Mouse (Mus musculus): Measurements from ENCODE around the gene 4930404N11Rik.

GRCm38 (mm10) chr10:81316338-81317060 is 49.1 kb downstream of the 4930404N11Rik start:
- TF ChIP-seq POLR2A (IDR thresholded peaks at IDR 0.05; ENCODE audit: low read depth, low read length) (no peak), CTCF (IDR thresholded peaks at IDR 0.05; ENCODE audit: extremely low read depth, insufficient read depth, insufficient read length, insufficient replicate concordance) (peak; percentile 38; the same call in 1 of the 2 replicates)

Data from spleen, adult 2 months (tissue).